Mouse (Mus musculus): Measurements from ENCODE around the gene Inpp5b.

Gene Inpp5b

GRCm38 (mm10) chr4:124811347-124811975 is 69.8 kb downstream of the Inpp5b start:
- DNase-seq = no peak

DNA sequence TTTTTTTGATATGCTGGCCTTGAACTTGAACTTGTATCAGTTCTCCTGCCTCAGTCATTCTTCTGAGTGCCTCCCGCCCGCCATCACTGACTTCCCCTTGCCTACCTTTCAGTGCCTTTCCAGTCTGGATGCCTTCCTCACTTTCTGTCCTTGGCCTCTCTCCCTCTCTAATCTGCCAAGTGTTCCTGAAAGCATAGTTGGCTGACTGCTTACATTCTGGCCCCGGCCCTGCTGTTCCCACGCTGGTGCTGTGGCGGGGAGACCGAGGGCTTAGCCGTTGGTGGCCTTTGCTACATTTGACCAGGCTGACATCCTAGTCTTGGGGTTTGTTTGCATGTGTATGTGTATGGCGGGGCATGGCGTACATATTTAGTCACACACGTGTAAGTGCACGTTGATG is 74.3 kb downstream of the Inpp5b start:
- DNase-seq = no peak

DNA sequence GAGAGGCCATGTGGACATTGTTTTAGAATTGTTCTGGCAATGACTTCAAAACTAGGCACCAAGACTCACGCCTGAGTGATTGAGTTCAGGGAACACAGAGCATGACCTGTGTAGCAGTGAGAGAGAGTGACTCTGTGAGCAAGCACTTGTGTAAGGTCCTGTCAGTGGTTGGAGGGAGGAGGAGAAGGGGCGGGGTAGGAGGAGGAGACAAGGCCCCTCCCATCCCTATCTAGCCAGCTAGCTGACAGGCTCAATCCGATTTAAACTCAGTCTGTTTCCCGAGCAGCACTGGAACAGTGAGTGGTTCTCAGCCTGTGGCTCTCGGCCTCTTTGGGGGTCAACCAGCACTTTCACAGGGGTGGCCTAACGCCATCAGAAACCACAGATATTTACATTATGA is 76.2 kb downstream of the Inpp5b start:
- peak; percentile 36 to 57 for DNase-seq

DNA sequence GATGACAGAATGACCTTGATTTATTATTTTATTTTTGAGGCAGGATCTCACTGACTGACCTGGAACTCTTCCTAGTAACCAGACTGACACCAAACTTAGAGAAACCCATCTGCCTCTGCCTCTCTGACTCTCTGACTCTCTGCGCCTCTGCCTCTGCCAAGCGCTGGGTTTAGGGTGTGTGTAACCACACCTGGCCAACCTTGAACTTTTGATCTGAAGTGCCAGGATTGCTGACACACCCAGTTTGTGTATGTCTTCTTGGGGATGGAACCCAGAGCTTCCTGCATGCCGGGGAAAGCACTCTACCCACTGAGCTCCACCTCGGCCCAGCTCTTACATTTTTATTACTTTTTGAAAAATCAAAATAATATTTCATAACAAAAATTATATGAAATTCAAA is 77.2 kb downstream of the Inpp5b start:
- DNase-seq = no peak

GRCm38 (mm10) chr4:124824967-124825366 is 83.3 kb downstream of the Inpp5b start:
- DNase-seq = no peak

DNA sequence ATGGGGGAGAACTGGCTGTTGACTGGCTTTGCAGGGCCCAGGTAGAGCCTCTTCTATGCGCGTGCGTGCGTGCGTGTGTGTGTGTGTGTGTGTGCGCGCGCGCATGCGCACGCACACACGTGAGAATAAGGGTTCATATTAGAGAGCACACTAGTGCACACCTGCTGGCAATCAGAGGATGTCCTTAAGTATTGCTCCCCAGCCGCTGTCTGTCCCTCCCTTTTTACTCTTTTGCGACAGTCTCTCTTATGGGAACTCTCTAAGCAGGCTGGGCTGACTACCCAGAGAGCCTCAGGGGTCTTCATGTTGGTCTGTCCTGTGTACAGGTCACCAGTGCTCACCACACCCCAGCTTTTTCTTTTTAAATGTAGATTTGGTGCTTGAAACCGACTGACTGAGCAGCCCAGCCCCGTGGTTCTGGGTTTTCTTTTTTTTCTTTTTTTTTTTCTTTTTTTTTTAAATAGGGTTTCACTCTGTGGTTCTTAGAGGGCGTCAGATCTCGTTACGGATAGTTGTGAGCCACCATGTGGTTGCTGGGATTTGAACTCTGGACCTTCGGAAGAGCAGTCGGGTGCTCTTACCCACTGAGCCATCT is 83.8 kb downstream of the Inpp5b start:
- DNase-seq = no peak

GRCm38 (mm10) chr4:124829671-124830070 is 88.0 kb downstream of the Inpp5b start:
- DNase-seq = peak in 1 of 2 experiments; percentile 29

- no peak for DNase-seq
Observed at GRCm38 (mm10) chr4:124832796-124833195, 91.1 kb downstream of the Inpp5b start.

- DNase-seq = no peak
Observed at GRCm38 (mm10) chr4:124838035-124838700, 96.5 kb downstream of the Inpp5b start.

DNA sequence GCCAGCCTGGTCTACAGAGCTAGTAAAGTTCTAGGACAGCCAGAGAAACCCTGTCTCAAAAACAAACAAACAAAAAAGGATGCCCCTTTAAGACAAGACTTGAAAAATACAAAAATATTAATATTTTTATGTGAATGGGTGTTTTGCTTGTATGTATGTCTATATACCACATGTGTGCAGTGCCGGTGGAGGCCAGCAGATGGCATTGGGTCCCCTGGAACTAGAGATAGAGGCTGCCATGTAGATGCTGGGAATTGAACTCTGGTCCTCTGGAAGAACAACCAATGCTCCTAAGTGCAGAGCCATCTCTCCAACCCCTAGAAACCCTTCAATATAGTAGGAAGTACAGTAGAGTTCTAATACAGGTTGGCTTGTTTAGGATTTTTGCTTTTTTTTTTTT is 99.3 kb downstream of the Inpp5b start:
- no peak for DNase-seq

GRCm38 (mm10) chr4:124843493-124843892 is 101.8 kb downstream of the Inpp5b start:
- peak in 1 of 2 experiments; percentile 48 for DNase-seq

- peak; percentile 83 to 88 for DNase-seq
Observed at GRCm38 (mm10) chr4:124847573-124847972, 105.9 kb downstream of the Inpp5b start.

- DNase-seq = peak; percentile 58 to 81
Observed at GRCm38 (mm10) chr4:124849631-124850260, 108.1 kb downstream of the Inpp5b start.

GRCm38 (mm10) chr4:124850261-124850913 is 108.7 kb downstream of the Inpp5b start, which contains the start of gene Yrdc:
Gene Yrdc, plus strand, starts transcription at chr4:124850679.
- DNase-seq = peak; percentile 96 to 97
